Mouse (Mus musculus): ENCODE results near the gene Sost. TPM values are rescaled to one million over a fixed set of nuclear protein-coding genes. Genes with fewer than 3 reads are reported as not detected.

Sost gene
- total RNA-seq, 2 experiments from 2014 or later = 3.0 TPM; not detected in 1

DNA sequence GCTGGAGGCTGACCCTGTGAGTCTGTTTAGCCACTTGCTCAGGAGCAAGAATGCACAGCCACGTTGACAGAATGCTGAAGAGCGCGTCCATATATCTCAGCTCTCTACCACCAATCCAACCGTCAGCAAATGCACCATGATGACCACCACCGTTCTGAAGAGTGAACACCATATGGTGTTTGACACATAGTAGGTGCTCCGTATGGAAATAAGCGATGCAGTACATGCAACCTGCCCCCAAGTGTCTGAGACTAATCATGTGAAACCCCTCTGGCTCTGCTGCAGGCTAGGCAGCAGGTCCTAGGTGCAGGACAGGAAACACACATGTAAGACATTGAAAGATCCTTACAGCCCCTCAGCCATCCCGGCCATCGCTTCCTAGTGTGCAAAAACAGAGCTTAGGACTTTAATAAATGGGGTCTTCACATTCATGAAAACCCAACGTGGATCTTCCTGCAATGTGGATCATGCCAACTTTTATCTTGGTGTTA lies 16.7 kb upstream of the Sost start:
- no peak for DNase-seq

DNA sequence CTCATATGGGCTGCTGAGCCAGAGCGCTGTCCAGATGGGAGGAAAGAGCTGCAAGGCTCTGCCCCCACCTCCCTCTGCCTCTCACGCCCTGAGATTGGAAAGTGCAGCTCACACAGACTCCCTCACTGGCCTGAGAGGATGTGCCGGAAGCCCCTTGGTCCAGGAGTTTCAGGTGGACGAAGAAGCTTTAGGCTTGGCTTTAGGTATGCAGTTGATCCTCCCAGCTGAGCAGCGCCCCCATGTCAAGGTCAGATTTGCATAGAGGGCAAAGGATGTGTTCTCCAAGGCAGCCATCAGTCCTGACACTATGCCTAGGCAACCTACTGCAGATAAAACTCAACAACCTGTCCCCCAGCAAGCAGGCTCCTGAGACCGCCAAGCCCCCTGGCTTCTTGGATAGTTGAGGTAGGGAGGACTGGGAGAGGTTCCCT lies 16.2 kb upstream of the Sost start:
- DNase-seq = no peak

DNA sequence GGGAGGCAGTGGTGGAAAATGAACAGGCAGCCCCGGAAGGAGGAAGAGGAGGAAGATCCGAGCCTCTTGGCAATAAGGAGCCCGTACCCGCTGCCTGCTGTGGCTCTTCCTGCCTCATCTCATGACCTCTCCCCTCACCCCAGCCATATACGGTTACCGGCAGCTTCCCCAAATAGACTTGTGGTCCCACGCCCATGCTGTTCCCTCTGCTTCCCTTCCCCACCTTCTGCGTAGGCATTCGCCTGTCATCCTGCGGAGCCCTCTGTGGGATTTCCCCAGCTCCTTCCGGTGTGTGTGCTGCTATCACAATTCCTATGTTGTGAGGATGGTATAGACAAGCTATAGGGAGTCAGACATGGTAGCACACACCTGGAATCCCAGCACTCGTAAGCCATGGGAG lies 15.0 kb upstream of the Sost start:
- peak; percentile 34 for DNase-seq

DNA sequence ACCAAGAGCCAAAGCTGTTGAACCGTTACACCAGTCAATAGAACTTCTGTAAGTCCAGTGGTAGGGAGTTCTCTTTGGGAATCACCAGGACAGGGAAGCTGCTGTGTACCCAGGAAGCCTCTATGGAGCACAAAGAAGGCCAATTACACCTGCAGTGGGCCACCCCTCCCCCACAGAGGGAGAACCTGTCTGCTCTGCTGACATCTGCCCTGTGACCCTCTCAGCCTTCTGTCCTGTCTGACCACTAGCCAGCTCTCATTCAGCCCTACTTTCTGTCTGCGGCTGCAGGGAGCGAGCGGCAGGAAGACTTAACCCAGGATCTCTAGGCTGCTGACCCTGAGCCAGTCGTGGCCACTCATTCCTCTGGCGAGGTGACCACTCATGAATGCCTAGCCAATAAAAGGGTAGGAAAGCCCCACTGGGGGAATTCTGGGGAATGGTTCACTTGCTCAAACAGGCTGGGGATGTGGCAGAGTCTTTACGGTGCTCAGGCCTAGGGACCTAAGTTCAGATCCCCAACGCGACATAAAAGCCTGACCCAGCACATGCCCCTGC lies 13.9 kb upstream of the Sost start:
- DNase-seq = no peak

DNA sequence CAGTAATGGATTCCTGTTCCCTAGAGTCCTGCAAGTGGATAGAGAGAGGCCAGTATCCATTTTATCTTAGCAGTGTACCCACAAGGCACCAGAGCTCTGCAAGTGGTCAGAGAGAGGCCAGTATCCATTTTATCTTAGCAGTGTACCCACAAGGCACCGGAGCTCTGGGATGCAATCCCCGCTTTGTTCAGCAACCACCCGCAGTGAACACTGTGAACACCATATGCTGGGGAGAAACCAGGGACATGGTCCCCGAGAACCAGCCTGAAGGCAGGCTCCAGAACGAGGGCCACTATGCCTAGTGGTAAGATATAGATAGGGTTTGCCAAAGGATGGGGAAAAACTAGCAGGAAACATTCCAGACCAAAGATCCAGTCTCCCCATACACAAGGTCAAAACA lies 12.3 kb upstream of the Sost start:
- no peak for DNase-seq

DNA sequence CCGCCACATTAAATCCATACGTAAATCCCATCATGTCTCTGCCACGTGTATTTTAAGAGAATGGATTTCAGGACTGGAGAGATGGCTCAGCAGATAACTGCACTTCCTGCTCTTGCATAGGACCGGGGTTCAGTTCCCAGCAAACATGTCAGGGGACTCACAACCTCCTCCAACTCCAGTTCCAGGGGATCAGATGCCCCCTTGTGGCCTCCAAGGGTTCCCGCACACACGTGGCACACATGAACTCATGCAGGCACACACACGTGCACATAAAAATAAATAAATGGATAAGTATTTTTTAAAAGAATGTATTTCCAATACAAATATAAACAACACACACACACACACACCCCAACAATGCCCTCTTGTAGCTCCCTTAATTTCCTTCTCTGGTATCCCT lies 10.1 kb upstream of the Sost start:
- no peak for DNase-seq

DNA sequence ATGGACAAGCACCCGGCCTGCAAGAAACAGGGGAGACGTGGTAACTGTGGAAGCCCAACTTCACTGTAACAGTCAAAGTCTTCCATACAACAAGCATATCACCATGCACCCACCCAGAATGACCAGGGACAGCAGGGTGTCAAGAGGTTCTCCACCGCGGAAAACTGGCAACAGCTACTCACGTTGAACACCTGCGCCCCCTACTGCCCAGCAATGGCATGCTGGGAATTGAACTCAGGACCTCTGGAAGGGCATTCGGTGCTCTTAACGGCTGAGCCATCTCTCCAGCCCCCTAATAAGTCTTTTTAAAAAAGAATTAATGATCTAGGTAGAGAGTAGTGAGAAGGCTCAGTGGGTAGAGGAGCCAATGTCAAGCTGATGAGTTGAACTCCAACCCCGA lies 8.1 kb upstream of the Sost start:
- peak; percentile 33 for DNase-seq

DNA sequence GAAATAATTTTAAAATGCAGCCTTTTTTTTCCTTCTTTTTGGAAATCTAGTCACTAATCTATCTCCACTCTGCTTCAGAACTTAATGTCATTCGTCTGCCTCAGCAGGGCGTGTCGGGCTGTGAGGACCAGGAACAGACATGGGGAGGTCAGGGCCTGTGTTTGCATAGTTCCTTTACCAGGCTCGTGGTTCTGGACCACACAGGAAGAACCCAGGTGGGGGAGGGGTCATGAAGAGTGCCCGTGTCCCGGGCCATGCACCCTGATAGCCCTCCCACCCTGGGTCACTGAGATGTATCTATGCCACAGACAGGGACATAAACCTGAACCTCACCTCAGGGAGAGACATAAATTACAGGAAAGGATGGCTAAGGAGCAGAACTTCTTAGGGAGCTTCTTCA lies 7.4 kb upstream of the Sost start:
- DNase-seq = no peak

DNA sequence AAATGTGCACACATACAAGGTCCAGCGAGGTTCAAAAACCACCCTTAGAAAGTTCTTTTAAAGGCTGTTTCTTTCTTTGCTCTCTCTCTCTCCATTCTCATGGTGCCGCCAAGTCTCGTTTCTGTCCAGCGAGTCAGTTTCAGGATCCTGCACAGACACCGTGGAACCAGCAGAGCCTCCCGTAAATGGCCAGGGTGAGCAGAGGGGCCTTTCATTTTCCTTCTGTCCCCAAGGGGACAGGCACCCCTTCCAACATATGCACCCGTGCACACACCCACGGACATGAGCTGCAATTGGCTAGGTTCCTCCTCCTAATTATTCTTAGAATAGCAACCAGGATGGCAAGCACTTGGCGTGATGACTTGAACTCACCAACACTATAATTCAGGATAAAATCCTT lies 6.7 kb upstream of the Sost start:
- no peak for DNase-seq

DNA sequence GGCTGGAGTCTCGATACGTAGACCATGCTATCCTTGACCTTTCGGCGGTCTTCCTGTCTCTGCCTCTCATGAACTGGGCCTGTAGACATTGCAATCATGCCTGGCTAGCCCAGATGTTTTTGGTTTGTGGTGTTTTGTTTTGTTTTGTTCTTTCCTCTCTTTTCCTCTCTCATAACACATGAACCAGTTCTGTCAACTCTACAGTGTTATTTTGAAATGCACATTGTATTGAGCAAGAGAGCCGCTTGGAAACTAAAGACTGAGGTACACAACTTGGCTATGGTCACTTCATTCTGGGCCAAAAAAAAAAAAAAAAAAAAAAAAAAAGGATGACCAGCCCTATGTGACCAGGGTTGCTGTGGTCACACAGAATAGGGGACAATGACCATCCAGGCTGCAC lies 5.8 kb upstream of the Sost start:
- DNase-seq = no peak

DNA sequence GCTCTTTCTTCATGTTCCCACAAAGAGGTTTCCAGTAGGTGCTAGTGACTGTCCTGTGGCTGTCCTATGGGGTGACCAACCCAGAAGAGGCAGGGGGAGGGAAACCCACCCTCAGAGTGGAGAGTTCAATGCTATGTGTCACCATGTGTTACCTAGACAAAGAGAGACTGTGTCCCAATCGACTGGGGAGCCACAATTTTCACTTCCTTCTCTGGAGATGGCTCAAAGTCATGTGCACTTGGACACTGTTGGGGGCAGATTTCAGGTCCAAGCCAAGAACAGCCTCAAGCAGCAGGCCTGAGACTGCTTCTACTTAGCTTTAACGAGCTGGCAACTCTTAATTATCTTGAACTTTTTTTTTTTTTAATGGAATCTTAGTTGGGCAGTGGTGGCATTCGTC lies 5.3 kb upstream of the Sost start:
- no peak for DNase-seq

DNA sequence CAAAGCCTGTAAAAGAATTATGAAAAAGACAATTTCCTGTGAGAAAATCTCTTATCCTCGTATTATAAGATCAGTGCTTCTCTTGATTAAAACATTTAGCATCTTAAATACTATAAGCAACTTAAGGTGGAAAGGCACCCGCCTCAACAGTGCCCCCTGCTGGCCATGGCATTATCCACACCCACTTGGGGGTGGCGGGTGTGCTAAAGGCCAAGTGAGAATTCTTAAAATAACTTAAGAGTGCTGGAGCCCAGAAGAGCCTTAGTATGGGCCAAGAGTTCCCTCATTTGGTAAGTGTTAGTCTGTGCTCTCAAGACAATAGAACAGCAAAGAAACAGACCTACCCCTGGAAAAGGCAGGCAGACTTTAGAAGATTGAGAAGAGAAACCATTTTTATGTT lies 4.6 kb upstream of the Sost start:
- peak; percentile 65 for DNase-seq

DNA sequence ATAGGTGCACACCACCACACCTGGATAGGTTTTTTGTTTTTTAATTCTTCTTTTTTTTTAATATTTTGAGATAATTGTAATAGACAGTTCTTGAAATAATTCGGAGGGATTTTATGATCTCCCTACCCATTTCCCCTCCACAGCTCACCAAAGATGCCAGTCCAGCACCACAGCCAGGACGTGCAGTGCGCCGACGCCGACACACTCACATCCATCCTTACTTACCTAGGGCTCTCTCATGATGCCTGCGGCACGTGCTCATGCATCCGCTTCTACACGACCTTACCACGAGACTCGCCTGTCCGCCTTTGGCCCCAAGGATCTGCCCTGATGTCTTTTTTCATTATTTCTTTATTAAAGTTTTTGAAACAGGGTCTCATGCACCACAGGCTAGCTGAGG lies 3.0 kb upstream of the Sost start:
- no peak for DNase-seq

DNA sequence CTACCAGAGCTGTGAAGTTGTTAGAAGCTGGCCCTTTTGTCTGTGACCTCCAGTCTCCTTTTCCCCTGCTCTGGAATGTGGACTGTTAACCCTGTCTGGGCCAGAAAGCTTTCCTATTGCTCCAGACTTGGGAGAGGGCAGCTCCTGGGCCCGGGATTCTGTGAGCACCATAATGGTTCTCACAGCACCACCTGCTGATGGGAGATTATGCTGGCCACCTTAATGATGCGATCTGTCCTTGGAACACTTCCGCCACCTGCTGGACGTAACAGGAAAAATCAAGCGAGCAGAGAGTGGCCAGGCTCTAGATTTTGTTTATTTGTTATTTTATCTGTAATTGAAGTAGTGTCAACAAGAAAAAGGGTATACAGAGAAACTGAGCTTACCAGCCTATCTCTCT lies 2.0 kb upstream of the Sost start:
- DNase-seq = peak; percentile 85

DNA sequence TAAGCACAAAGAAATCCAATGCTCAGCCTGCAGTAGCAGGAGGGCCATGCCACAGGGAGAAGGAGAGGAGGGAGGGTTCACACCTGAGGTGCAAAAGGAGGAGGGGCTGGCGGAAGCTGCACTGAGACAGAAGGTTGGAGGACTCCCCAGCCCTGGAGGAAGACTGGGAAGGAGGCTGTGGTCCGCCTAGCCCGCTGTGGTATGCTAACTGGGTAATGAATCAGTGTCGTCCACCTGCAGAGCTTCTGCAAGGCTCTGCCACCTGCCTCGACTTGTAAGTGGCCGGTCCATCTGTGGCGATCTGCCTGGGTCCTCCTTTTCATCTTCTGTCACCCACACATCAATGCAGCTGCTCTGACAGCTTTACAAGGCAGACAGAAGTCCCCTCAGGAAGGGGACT lies 1.5 kb upstream of the Sost start:
- DNase-seq = no peak

DNA sequence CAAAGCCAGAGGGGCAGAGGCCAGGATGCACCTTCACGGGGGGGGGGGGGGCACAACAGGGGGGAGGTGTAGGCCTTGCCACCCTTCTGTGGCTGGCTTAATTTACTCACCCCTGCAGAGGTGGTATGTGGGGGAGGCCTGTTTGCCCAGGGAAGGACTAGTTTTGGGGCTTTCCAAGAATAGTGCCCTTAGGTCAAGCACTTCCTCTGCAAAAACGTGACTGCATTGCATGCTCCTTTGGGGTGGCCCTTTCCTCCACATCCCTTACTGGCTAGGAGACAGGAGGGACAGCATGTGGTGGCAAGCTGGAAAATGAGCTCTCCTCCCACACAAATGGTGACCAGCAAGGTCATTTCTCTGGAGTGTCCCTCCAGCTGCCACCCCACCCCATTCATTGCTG lies 1.3 kb downstream of the Sost start:
- DNase-seq = no peak

DNA sequence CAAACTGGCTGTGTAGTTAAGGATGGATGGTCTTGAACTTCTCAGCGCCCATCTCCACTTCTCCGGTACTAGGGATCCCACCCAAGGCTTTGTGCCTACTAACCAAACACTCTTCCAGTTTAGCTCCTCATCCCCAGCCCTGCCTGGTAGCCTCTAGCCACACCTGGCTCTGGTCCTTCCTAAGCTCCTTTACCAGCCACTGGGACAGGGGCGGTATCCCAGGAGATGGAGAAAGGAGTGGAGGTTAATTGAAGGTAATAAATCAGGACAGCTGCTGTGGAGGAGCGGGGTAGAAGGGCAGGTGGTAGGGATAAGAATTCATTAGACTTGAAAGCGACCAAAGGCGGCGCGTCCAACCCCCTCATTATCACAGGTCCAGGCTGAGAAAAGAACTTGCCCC lies 2.2 kb downstream of the Sost start:
- DNase-seq = no peak

DNA sequence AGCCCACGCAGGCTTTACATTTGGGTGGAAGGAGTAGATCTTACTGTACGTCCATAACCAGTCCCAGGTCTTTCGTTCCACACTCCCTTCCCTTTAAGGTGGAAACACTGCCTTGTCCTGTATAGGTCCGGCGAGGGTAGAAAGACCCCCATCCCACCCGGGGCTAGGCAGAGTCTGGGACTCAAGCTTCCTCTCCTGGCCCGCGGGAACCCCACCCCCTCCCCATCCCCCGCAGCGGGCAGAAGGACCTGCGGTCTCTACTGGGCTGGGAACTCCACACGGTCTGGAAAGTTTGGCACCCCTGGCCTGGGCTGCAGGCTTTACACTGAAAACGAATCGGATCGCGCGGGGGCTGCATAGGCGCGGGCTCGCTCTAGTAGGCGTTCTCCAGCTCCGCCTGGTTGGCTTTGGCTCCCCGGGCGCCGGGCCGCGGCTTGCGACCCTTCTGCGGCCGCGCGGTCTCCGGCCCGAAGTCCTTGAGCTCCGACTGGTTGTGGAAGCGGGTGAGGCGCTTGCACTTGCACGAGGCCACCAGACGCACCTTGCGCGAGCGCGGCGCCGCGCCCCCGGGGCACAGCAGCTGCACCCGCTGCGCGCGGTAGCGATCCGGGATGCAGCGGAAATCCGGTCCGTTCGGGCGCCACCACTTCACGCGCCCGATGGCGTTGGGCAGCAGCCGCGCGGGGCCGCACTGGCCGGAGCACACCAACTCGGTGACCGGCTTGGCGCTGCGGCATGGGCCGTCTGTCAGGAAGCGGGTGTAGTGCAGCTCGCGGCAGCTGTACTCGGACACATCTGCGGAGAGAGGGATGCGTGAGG lies 3.1 kb downstream of the Sost start:
- DNase-seq = peak; percentile 60

DNA sequence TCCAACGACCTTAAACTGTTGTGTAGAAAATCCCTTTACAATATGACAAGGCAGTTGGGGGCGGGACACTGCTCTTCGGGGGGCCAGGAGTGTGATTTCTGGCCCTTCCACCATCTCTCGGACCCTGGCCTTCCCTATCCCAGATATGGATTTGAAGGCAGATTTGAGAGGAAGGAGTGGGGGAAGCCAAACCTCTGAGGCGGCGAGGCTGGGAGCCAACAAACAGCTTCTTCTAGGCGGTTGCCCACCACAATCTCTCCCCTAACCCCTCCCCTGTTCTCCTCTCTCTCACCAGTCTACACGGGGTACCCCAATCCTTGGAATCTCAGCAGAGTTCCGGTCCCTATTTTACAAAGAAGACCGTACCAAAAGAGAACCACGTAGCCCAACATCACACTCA lies 3.8 kb downstream of the Sost start:
- DNase-seq = no peak

DNA sequence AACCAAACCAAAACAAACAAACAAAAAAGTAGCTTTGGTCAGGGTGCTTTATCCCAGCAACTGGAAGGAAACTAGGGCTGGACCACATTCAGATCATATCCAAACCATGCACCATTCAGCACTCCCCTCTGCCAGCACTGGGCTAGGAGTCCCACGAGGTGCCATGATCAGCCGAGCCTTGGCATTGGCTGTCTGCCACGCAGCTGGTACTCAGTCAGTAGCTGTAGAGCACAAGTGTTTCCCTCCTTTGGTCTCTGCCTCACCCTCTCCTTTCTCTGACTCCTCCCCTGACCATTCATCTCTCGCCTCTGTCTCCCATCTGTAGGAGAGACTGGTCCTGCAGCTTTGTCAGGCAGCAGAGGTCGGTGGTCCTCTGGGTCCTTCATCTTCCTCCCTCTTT lies 9.3 kb downstream of the Sost start:
- no peak for DNase-seq

DNA sequence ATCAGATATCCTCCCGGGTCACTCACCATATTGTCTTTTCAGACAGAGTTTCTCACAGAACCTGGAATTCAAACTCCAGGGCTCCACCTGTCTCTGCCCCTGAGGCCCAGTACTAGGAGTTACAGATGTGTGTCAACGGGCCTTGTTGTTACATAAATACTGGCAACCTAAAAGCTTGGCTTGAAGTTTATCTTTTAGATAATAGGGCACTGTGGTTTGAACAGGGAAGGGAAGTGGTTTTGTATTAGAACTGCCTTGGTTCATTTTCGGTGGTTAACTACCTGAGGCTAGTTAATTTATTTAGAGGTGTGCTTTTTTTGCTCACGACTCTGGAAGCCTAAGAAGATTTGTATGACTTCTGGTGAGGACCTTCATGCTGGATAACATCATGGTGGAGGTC lies 13.4 kb downstream of the Sost start:
- no peak for DNase-seq

DNA sequence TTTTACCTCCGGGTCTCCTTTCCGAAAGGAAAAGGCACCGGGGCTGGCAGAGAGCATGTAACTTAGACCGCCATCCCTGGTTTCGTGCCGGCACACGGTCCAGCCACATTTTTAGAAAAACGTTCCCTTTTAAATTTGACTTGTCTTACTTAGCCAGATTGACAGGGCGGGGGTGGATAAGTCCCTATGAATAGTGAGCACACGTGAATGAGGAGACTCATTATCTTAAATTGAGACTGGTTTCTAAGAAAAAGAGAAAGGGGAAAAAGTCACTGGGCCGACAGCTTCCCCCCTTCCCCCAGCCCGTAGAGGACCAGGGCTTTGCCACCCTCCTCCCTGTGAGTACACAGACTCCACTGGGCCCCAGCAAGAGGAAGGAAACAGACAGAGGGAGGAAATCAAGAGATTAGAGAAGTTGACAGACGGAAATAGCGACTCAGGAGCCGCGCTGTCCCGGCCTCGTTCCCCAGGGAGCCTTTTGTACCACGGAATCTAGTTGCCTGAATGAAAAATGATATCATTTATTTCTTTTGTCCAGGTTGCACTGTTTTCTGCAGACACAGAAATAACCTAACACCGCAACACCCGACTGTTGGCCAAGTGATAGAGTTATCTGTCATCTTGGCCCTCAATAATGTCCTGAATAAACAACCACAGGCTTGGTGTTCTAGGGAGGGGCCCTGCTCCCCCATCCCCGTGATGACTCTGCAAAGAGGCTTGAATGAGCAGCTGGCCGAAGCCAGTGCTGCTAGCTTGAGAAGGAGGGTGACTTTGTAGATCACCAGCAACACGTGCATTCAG lies 14.1 kb downstream of the Sost start:
- peak; percentile 47 for DNase-seq

DNA sequence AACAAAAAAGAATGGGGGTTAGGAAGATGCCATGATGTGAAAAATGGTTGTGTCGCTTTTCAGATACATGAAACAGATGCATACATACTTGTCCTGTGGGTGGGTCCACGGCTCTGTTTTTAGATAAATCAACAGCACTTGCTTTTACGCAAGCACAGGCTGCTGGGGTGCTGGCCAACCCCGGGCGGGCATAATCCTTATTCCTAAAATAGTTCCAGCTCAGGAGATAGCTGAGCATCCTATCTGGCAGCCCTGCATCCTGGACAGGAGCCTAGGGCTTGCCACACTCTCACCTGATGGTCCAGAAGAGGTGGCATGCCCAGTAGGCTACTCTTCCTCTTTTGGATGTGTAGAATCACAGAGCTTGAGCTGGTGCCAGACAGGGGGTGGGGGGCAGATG lies 16.8 kb downstream of the Sost start:
- DNase-seq = no peak
